Mouse (Mus musculus): ENCODE measurements around the gene Slc25a25. TPM values are rescaled to one million over a fixed set of nuclear protein-coding genes. Genes with fewer than 3 reads are reported as not detected.

Slc25a25 gene
- polyA plus RNA-seq, 1 experiment from 2014 or later, result 36.9 TPM

DNA sequence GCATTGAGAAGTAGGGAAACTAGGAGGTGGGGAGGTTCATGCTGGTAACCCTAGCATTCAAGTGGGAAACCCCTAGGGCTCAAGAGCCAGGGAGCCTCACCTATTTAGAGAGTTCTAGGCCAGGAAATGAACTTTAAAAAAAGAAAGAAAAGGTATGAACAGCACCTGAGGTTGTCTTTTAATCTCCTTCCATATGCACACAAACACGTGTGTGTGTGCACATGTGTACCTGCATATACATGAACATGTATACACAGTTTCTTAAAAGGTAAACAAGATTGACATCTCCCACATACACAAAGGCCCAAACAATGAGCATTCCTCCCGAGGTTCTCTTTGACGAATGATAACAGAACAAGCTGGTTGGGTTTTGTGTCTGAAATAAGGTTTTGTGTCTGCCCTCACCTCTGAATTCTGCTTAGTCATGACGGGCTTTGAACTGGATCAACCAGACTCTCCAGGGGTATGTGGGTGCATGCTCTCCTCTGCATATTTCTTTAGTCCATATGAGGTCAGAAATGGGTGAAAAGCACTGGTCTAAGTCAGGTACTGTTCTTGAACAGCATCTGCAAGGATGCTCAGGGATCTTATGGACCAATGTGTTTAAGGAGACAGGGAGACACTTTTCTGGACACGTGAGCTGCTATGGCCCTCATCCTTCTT, 2.5 kb upstream of the Slc25a25 start:
- Histone ChIP-seq H3K36me3 (replicated peaks; ENCODE audit: insufficient read depth, low read length) (peaks cover 7% of the 10 kb centered on the region), H3K4me3 (ENCODE audit: low read depth, low read length) (no peak overlapping the region), H3K9me3 (ENCODE audit: low read length) (no peaks in the 10 kb centered on the region), H3K9ac (replicated peaks) (no peak overlapping the region), H3K27me3 (ENCODE audit: insufficient read depth, low read length) (no peaks in the 10 kb centered on the region), H3K4me2 (ENCODE audit: low read depth, low read length) (peak overlapping the region; percentile 75; the same call in 1 of the 2 replicates), H3K27ac (ENCODE audit: low read depth) (no peak overlapping the region), H3K4me1 (ENCODE audit: insufficient read depth) (peaks cover 34% of the 10 kb centered on the region)
- ATAC-seq (no peak), DNase-seq (no peak)
- WGBS (ENCODE audit: insufficient replicate concordance), result 76% methylated on average over 5 of the region's 5 CpGs
- TF ChIP-seq EP300 (IDR thresholded peaks at IDR 0.05; ENCODE audit: low read depth), result no peak
- TF ChIP-seq CTCF (IDR thresholded peaks at IDR 0.05; ENCODE audit: low read depth), result no peak

- Histone ChIP-seq H3K4me2 (ENCODE audit: low read depth, low read length) (peak overlapping the region; percentile 75), H3K27ac (ENCODE audit: low read depth) (peak overlapping the region; percentile 79), H3K4me1 (ENCODE audit: insufficient read depth) (peaks cover 43% of the 10 kb centered on the region), H3K9me3 (ENCODE audit: low read length) (no peaks in the 10 kb centered on the region), H3K36me3 (replicated peaks; ENCODE audit: insufficient read depth, low read length) (peaks cover 7% of the 10 kb centered on the region), H3K4me3 (ENCODE audit: low read depth, low read length) (peak overlapping the region; percentile 41), H3K27me3 (ENCODE audit: insufficient read depth, low read length) (no peaks in the 10 kb centered on the region), H3K9ac (replicated peaks) (peak overlapping the region; percentile 50)
- WGBS (ENCODE audit: insufficient replicate concordance), result 87% methylated on average over 16 of the region's 16 CpGs
- TF ChIP-seq EP300 (IDR thresholded peaks at IDR 0.05; ENCODE audit: low read depth) (no peak), CTCF (IDR thresholded peaks at IDR 0.05; ENCODE audit: low read depth) (peak; percentile 31)
- ATAC-seq, result no peak
- DNase-seq, result peak; percentile 40
These were observed 1.3 kb upstream of the Slc25a25 start for GRCm38 (mm10) chr2:32452441-32452971.

DNA sequence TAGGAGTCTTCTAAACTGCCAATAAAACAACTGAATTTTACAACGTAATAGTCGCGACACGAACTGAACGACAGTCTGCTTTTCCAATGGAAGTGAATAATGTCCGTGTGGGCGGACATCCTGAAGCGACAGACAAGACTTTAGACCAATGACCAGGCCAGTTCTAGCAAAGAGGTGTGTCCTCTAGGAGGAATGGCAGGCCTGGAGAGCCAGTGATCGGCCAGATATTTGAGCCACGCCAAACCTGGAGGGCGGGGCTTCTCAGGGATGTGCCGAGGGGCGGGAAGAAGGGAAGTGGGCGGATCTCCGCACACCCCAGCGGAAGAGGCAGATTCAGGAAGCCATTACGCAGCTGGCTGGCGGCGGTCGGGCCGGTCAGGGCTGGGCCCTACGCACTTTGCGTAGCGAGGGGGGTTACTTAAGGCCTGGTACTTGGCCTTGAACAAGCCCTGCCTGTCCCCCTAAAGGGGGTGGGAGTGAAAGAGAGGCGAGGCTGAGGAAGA, 676 bp upstream of the Slc25a25 start:
- H3K36me3 ChIP-seq (replicated peaks; ENCODE audit: insufficient read depth, low read length), result peaks cover 7% of the 10 kb centered on the region
- H3K27me3 ChIP-seq (ENCODE audit: insufficient read depth, low read length), result no peaks in the 10 kb centered on the region
- no peaks in the 10 kb centered on the region for H3K9me3 ChIP-seq (ENCODE audit: low read length)
- peak overlapping the region; percentile 97 for H3K4me2 ChIP-seq (ENCODE audit: low read depth, low read length)
- DNase-seq, result peak; percentile 98
- TF ChIP-seq CTCF (IDR thresholded peaks at IDR 0.05; ENCODE audit: low read depth), result no peak
- peak; percentile 87 for TF ChIP-seq EP300 (IDR thresholded peaks at IDR 0.05; ENCODE audit: low read depth)
- ATAC-seq, result peak; percentile 94
- H3K27ac ChIP-seq (ENCODE audit: low read depth), result peak overlapping the region; percentile 85
- peak overlapping the region; percentile 50 for H3K9ac ChIP-seq (replicated peaks)
- under 1% methylated on average over 25 of the region's 25 CpGs for WGBS (ENCODE audit: insufficient replicate concordance)
- H3K4me3 ChIP-seq (ENCODE audit: low read depth, low read length), result peak overlapping the region; percentile 93
- peaks cover 45% of the 10 kb centered on the region for H3K4me1 ChIP-seq (ENCODE audit: insufficient read depth)

GRCm38 (mm10) chr2:32449761-32450754, 1.2 kb downstream of the Slc25a25 start, which contains the start of gene Naif1:
Naif1 (plus strand) TSS chr2:32450457.
- Histone ChIP-seq H3K36me3 (replicated peaks; ENCODE audit: insufficient read depth, low read length) (peaks cover 7% of the 10 kb centered on the region), H3K9ac (replicated peaks) (peak within 1 kb of the TSS; percentile 97), H3K27ac (ENCODE audit: low read depth) (peak within 1 kb of the TSS; percentile 85), H3K4me1 (ENCODE audit: insufficient read depth) (peaks cover 56% of the 10 kb centered on the region), H3K9me3 (ENCODE audit: low read length) (no peaks in the 10 kb centered on the region), H3K4me3 (ENCODE audit: low read depth, low read length) (peak within 1 kb of the TSS; percentile 93), H3K4me2 (ENCODE audit: low read depth, low read length) (peak within 1 kb of the TSS; percentile 97), H3K27me3 (ENCODE audit: insufficient read depth, low read length) (no peaks in the 10 kb centered on the region)
- WGBS (ENCODE audit: insufficient replicate concordance), result 56% methylated on average over 15 of the region's 15 CpGs
- DNase-seq, result peak; percentile 29
- no peak for ATAC-seq
- TF ChIP-seq CTCF (IDR thresholded peaks at IDR 0.05; ENCODE audit: low read depth) (no peak), EP300 (IDR thresholded peaks at IDR 0.05; ENCODE audit: low read depth) (no peak)

GRCm38 (mm10) chr2:32448480-32448879, 2.8 kb downstream of the Slc25a25 start:
- ATAC-seq, result no peak
- DNase-seq, result no peak
- Histone ChIP-seq H3K4me2 (ENCODE audit: low read depth, low read length) (peak overlapping the region; percentile 10; the same call in 1 of the 2 replicates), H3K9me3 (ENCODE audit: low read length) (no peaks in the 10 kb centered on the region), H3K4me1 (ENCODE audit: insufficient read depth) (peaks cover 52% of the 10 kb centered on the region), H3K4me3 (ENCODE audit: low read depth, low read length) (no peak overlapping the region), H3K36me3 (replicated peaks; ENCODE audit: insufficient read depth, low read length) (peaks cover 12% of the 10 kb centered on the region; the same call in 1 of the 2 replicates), H3K9ac (replicated peaks) (peak overlapping the region; percentile 17; the same call in 1 of the 2 replicates), H3K27me3 (ENCODE audit: insufficient read depth, low read length) (no peaks in the 10 kb centered on the region), H3K27ac (ENCODE audit: low read depth) (peak overlapping the region; percentile 55)
- WGBS (ENCODE audit: insufficient replicate concordance), result 73% methylated on average over 1 of the region's 1 CpGs
- TF ChIP-seq CTCF (IDR thresholded peaks at IDR 0.05; ENCODE audit: low read depth), result no peak
- TF ChIP-seq EP300 (IDR thresholded peaks at IDR 0.05; ENCODE audit: low read depth), result no peak

All from liver, postnatal 0 days (tissue).